Mouse (Mus musculus) stomach, postnatal 0 days (tissue): Measurements from ENCODE around the gene Mapkapk5.

Experiments used
- CTCF ChIP-seq: IDR thresholded peaks from 2 replicates; pipeline ENCODE4 v1.5.1; 2016; ENCODE audit warnings: antibody characterized with exemption, low read depth, mild to moderate bottlenecking, moderate library complexity
- EP300 ChIP-seq: optimal IDR thresholded peaks from 2 replicates; pipeline ENCODE3; 2016; ENCODE audit warnings: antibody characterized with exemption

GRCm38 (mm10) chr5:121525774-121526450 lies 19.8 kb downstream of the Mapkapk5 start:
- no peak for TF ChIP-seq CTCF
- TF ChIP-seq EP300 = no peak
